Mouse (Mus musculus) CH12.LX (cell line): ENCODE data around the gene Enpp7.

Source experiments
- CHD1 ChIP-seq: IDR thresholded peaks from 2 replicates; pipeline ENCODE4 v1.6.1; 2012; ENCODE audit warnings: low read depth, low read length, improper control_type of control experiment, inconsistent platforms
- CTCF ChIP-seq, 2 experiments: IDR thresholded peaks in 1 of 2; conservative IDR thresholded peaks in 1 of 2; 2 replicates each; pipeline ENCODE4 v1.5.1; 2011 to 2012; ENCODE audit warnings: low read depth in 2 of 2, low read length in 2 of 2, improper control_type of control experiment in 1 of 2, inconsistent platforms in 1 of 2, mild to moderate bottlenecking in 1 of 2, moderate library complexity in 1 of 2
- EP300 ChIP-seq: IDR thresholded peaks from 2 replicates; pipeline ENCODE4 v1.6.1; 2011; ENCODE audit warnings: low read length, improper control_type of control experiment
- GABPA ChIP-seq: IDR thresholded peaks from 2 replicates; pipeline ENCODE4 v1.6.1; 2012; ENCODE audit warnings: low read depth, low read length, improper control_type of control experiment, inconsistent platforms; ENCODE audit not compliant: insufficient replicate concordance
- HCFC1 ChIP-seq: IDR thresholded peaks from 2 replicates; pipeline ENCODE4 v1.6.1; 2012; ENCODE audit warnings: low read depth, mild to moderate bottlenecking, inconsistent platforms, low read length, improper control_type of control experiment
- JUND ChIP-seq: conservative IDR thresholded peaks from 2 replicates; pipeline ENCODE4 v1.6.1; 2011; ENCODE audit warnings: low read depth, low read length, improper control_type of control experiment
- MAFK ChIP-seq: IDR thresholded peaks from 2 replicates; pipeline ENCODE4 v1.6.1; 2011; ENCODE audit warnings: low read length, improper control_type of control experiment; ENCODE audit not compliant: insufficient replicate concordance
- MAX ChIP-seq: IDR thresholded peaks from 2 replicates; pipeline ENCODE4 v1.6.1; 2011; ENCODE audit warnings: low read length, improper control_type of control experiment
- MEF2A ChIP-seq: IDR thresholded peaks from 2 replicates; pipeline ENCODE4 v1.6.1; 2014; ENCODE audit warnings: low read depth, mild to moderate bottlenecking, inconsistent platforms, low read length, improper control_type of control experiment, borderline replicate concordance
- POLR2A ChIP-seq: IDR thresholded peaks from 2 replicates; pipeline ENCODE4 v1.6.1; 2011; ENCODE audit warnings: low read depth, mild to moderate bottlenecking, improper control_type of control experiment, low read length
- POLR2AphosphoS2 ChIP-seq: IDR thresholded peaks from 2 replicates; pipeline ENCODE4 v1.6.1; 2011; ENCODE audit warnings: low read depth, low read length, improper control_type of control experiment
- TCF12 ChIP-seq: IDR thresholded peaks from 2 replicates; pipeline ENCODE4 v1.6.1; 2014; ENCODE audit warnings: low read depth, mild to moderate bottlenecking, inconsistent platforms, low read length, improper control_type of control experiment
- USF2 ChIP-seq: conservative IDR thresholded peaks from 2 replicates; pipeline ENCODE4 v1.6.1; 2011; ENCODE audit warnings: low read depth, low read length, improper control_type of control experiment
- ZC3H11A ChIP-seq: IDR thresholded peaks from 2 replicates; pipeline ENCODE4 v1.6.1; 2012; ENCODE audit warnings: low read depth, mild to moderate bottlenecking, inconsistent platforms, low read length, improper control_type of control experiment

GRCm38 (mm10) chr11:118987999-118988398, at the start of gene Enpp7:
- TF ChIP-seq MAFK = no peak
- TF ChIP-seq JUND = no peak
- no peak for TF ChIP-seq TCF12
- TF ChIP-seq CTCF (conservative IDR thresholded peaks at IDR 0.05 in 1 of 2, IDR thresholded peaks at IDR 0.05 in 1 of 2; ENCODE audit: low read depth in 2 of 2, low read length in 2 of 2) = no peak
- TF ChIP-seq GABPA = no peak
- TF ChIP-seq POLR2A = no peak
- no peak for TF ChIP-seq USF2
- no peak for TF ChIP-seq MAX
- TF ChIP-seq POLR2AphosphoS2 = no peak
- no peak for TF ChIP-seq EP300
- TF ChIP-seq HCFC1 = no peak
- no peak for TF ChIP-seq CHD1
- TF ChIP-seq MEF2A = no peak
- no peak for TF ChIP-seq ZC3H11A
